Mouse (Mus musculus) intestine, embryonic 14.5 days (tissue): ENCODE data around the gene Pmm2. TPM values are rescaled to one million over a fixed set of nuclear protein-coding genes. Genes with fewer than 3 reads are reported as not detected.

Experiments used
- ATAC-seq: fragments of 200-750 bp; cut with Nextera tagmentation; replicated peaks from 2 replicates; pipeline ENCODE4 v1.8.0; 2017; ENCODE audit warnings: low read depth, moderate number of reproducible peaks, moderate TSS enrichment, moderate library complexity; ENCODE audit not compliant: low FRiP score, low TSS enrichment
- DNase-seq: peaks from one replicate; pipeline ENCODE4 v3.0.0-alpha.2; 2018; ENCODE audit warnings: low spot score
- H3K27ac ChIP-seq: fragments of 300-500 bp; sonication (generic); 2 replicates; pipeline ENCODE4 v1.5.1; 2014; ENCODE audit warnings: low read depth, mild to moderate bottlenecking, control low read depth
- H3K27me3 ChIP-seq: fragments of 300-500 bp; sonication (generic); replicated peaks from 2 replicates; pipeline ENCODE4 v1.6.1; 2014; ENCODE audit warnings: low read length, control low read depth; ENCODE audit not compliant: control insufficient read depth, insufficient read depth
- H3K36me3 ChIP-seq: fragments of 300-500 bp; sonication (generic); 2 replicates; pipeline ENCODE4 v1.6.1; 2014; ENCODE audit warnings: low read length, control low read depth; ENCODE audit not compliant: control insufficient read depth, insufficient read depth
- H3K4me1 ChIP-seq: fragments of 300-500 bp; sonication (generic); replicated peaks from 2 replicates; pipeline ENCODE4 v1.6.1; 2014; ENCODE audit warnings: low read length, control low read depth, mixed read lengths; ENCODE audit not compliant: control insufficient read depth, insufficient read depth
- H3K4me2 ChIP-seq: fragments of 300-500 bp; sonication (generic); 2 replicates; pipeline ENCODE4 v1.6.1; 2014; ENCODE audit warnings: low read length
- H3K4me3 ChIP-seq: fragments of 300-500 bp; sonication (generic); 2 replicates; pipeline ENCODE4 v1.5.1; 2014; ENCODE audit warnings: low read depth, low read length, control low read depth, mixed read lengths
- H3K9ac ChIP-seq: fragments of 300-500 bp; sonication (generic); 2 replicates; pipeline ENCODE4 v1.6.1; 2014; ENCODE audit warnings: mild to moderate bottlenecking, low read length
- H3K9me3 ChIP-seq: fragments of 300-500 bp; sonication (generic); 2 replicates; pipeline ENCODE4 v1.6.1; 2016; ENCODE audit warnings: low read length, control low read depth; ENCODE audit not compliant: control insufficient read depth
- WGBS: fragments of 180-500 bp; shearing (Covaris S2); extraction: QIAGEN DNeasy Blood & Tissue Kit; methylation state at CpG from one replicate; pipeline ENCODE4 v1.1.7; 2014; 5-methylcytosine and 5-hydroxymethylcytosine counted together
- microRNA-seq: library from miRNA; unstranded; fragments of <30 nt; microRNA quantifications from one replicate; pipeline ENCODE4, GENCODE M21; 2016
- polyA plus RNA-seq: library from polyadenylated mRNA; unstranded; fragments of >200 nt; fragmentation: Nextera tagmentation; extraction: Ambion mirVana; gene quantifications from 2 replicates; pipeline ENCODE4 v1.2.1, GENCODE M21; 2014

Gene Pmm2
- polyA plus RNA-seq, 1 experiment from 2014 or later, result 73.1 TPM

GRCm38 (mm10) chr16:8691206-8691605 is 53.7 kb downstream of the Pmm2 start:
- peaks cover 93% of the 10 kb centered on the region for H3K36me3 ChIP-seq
- 92% methylated on average over 7 of the region's 7 CpGs for WGBS
- no peak for ATAC-seq

GRCm38 (mm10) chr16:8699556-8699955 is 62.1 kb downstream of the Pmm2 start:
- H3K27ac ChIP-seq, result no peak overlapping the region
- no peak overlapping the region for H3K4me2 ChIP-seq
- H3K4me3 ChIP-seq, result no peak overlapping the region
- ATAC-seq, result no peak
- no peak overlapping the region for H3K9ac ChIP-seq
- no peaks in the 10 kb centered on the region for H3K4me1 ChIP-seq
- H3K27me3 ChIP-seq, result no peaks in the 10 kb centered on the region
- no peak for DNase-seq
- peaks cover 100% of the 10 kb centered on the region for H3K36me3 ChIP-seq
- no peaks in the 10 kb centered on the region for H3K9me3 ChIP-seq
- WGBS, result 91% methylated on average over 8 of the region's 8 CpGs

More at GRCm38 (mm10) chr16:8691206-8691605, 53.7 kb downstream of the Pmm2 start:
- no peak overlapping the region for H3K27ac ChIP-seq
- H3K9ac ChIP-seq, result no peak overlapping the region
- H3K4me3 ChIP-seq, result no peak overlapping the region
- DNase-seq, result no peak
- no peak overlapping the region for H3K4me2 ChIP-seq
- no peaks in the 10 kb centered on the region for H3K27me3 ChIP-seq
- no peaks in the 10 kb centered on the region for H3K9me3 ChIP-seq
- H3K4me1 ChIP-seq, result no peaks in the 10 kb centered on the region

DNA sequence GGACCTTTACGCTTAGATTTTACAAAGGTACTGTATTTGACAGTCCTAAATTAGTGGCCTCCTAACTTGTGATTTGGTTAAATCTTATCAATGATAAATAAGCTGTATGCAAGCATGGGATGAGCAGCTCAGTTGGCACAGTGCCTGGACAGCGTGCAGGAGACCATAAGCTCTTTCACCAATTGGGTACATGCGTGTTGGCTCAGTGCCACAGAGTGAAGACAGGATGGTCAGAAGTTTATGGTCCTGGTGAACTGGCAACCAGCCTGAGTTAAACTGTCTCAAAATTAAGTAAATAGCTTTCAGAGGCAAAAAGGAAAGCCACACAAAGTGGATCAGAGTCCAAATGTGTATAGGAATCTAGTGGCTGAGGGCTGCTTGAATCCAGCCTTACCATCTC is 63.1 kb downstream of the Pmm2 start:
- Histone ChIP-seq H3K9ac (no peak overlapping the region), H3K36me3 (peaks cover 100% of the 10 kb centered on the region), H3K4me3 (no peak overlapping the region), H3K27me3 (no peaks in the 10 kb centered on the region), H3K4me2 (no peak overlapping the region), H3K4me1 (no peaks in the 10 kb centered on the region), H3K9me3 (no peaks in the 10 kb centered on the region), H3K27ac (no peak overlapping the region)
- DNase-seq (no peak), ATAC-seq (no peak)
- 84% methylated on average over 3 of the region's 3 CpGs for WGBS

DNA sequence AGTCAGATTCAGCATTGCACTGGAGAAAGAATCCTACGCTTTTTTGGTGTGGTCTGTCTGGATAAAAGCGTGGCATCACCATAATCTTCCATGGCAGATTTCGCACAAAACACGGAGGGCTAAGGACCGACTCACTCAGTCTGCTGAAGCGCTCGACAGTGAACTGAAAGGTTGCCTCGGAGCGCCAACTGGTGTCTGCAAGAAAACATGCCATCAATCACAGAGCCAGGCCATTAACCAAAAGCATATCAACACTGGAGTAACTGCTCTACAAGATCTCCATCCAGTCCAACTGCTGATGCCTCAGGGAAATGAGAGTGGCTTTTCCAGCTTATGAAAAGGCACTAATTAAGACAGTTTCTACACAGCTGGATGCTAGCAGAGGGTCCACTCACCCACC is 74.5 kb downstream of the Pmm2 start:
- 73% methylated on average over 9 of the region's 9 CpGs for WGBS
- H3K4me2 ChIP-seq, result no peak overlapping the region
- DNase-seq (no peak), ATAC-seq (no peak)
- H3K27me3 ChIP-seq, result no peaks in the 10 kb centered on the region
- no peak overlapping the region for H3K27ac ChIP-seq
- H3K36me3 ChIP-seq, result peaks cover 93% of the 10 kb centered on the region
- H3K4me3 ChIP-seq, result no peak overlapping the region
- H3K4me1 ChIP-seq, result peaks cover 11% of the 10 kb centered on the region; the same call in 1 of the 2 replicates
- no peaks in the 10 kb centered on the region for H3K9me3 ChIP-seq
- H3K9ac ChIP-seq, result no peak overlapping the region

Small RNA genes within 50 kb of the gene (microRNA-seq; reads per million reads assigned to microRNA genes)
- gene Gm22137, result not detected

Other genes with a start within 250 kb of the Pmm2 start
- gene Tmem114, start 212.5 kb upstream of the Pmm2 start, polyA plus RNA-seq, result 0.12 TPM in 1 of 2 replicates, not detected in the other
- gene Mettl22, start 166.9 kb upstream of the Pmm2 start, polyA plus RNA-seq, result 21.0 and 24.5 TPM in 2 replicates
- 38.7 and 41.6 TPM in 2 replicates for gene Abat, start 124.2 kb upstream of the Pmm2 start, polyA plus RNA-seq
- gene Tmem186, start within 50 bp of the Pmm2 start, polyA plus RNA-seq, result 15.6 and 16.8 TPM in 2 replicates
- gene Carhsp1, start 34.5 kb downstream of the Pmm2 start, polyA plus RNA-seq, result 41.5 and 43.4 TPM in 2 replicates
- not detected in 2 replicates for gene Gm5767, start 43.1 kb downstream of the Pmm2 start, polyA plus RNA-seq
- 45.4 and 50.2 TPM in 2 replicates for gene Usp7, start 154.6 kb downstream of the Pmm2 start, polyA plus RNA-seq
- 14.0 and 14.3 TPM in 2 replicates for gene 1810013L24Rik, start 192.4 kb downstream of the Pmm2 start, polyA plus RNA-seq